Mouse (Mus musculus): ENCODE data around the gene Scrn1.
A peak's percentile ranks its signal among the peaks of the same experiment; 100 is the strongest.

The Scrn1 gene

DNA sequence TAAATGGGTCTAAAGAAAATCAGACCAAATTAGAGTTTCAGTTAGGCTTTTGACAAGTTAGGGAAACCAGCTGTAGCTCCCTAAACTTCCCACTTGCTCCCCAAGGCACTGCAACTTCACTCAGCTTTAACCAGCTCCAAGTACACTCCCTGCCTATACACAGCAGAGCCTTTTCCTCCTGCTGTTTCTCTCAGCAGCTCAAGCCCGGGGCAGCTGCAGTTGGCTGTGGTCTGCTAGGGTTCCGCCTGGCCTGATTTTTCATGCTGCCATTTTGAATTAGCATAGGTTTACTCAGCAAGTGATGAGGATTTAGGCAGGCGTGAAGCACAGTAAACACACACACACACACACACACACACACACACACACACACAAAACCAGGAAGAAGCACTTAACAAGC lies 1.3 kb downstream of the Scrn1 start:
- peak; percentile 63 to 72 for DNase-seq

DNA sequence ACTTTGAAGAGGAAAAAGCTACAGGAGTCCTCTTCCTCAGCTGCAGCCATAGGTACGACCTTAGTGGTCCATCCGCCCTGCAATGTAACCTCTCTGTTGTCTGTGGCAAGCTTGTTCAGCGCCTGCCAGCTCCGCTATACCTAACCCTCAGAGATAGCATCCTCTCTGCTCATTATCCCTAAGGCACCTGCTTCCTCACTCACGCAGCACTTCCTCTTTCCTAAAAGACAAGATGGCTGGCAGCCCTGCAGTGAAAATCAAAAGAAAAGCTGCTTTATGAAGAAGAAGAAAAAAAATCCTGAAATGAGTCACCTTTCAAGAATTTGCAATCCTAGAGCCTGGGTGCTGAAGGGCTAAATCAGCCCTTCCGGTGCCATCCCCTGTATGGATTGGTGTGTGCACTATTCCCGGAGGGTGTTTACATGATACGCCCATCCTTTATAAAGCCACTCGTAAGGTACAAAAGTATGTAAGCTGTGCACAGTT lies 1.7 kb downstream of the Scrn1 start:
- peak; percentile 54 to 60 for DNase-seq

DNA sequence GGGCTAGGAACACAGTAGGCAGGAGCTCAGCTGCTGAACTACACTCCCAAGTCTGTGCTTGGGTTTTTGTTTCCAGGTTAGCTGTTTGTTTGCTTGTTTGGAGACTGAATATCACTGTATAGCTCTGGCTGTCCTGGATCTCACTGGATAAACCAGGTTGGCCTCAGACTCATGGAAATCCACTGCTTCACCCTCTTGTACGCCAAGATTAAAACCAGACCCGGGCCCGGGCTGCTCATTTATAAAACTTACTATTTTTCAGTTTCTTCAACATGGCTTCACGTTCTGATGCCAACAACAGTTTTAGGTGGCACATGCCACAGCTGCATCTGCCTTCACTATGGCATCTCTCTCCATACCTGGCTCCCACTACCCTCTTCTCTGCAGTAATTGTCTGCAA lies 2.7 kb downstream of the Scrn1 start:
- peak; percentile 37 to 52 for DNase-seq

DNA sequence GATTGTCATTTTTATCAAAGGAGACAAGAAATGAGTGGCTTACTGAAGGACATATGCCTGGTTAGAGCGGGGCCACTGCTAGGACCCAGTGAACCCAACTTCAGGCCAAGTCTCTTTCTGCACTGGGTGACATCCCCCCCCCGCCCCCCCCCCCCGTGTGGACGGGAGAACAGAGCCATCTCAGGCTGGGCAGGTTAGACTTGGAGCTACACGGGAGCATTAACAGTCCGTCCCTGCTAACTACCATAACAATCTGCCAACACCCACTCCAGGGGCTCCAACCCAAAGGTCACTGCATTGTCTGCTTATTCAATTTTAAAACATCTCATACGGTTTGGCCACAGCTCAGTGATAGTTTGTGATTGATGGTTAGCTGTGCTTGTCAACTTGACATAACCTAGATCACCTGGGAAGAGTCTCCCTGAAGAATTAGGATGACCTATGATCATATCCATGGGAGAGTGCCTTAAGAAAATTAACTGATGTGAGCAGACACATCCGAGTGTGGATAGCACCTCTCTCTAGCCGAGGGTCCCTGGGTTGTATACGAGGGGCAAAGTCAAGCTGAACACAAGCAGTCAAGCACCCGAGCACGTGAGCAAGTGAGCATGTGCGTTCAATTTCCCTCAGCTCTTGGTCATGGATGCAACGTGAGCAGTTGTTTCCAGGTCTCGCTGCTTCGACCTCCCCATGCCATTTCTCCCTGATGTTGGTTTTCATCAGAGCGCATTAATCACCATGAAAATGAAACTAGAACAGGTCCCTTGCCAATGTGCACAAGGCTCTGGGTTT lies 4.1 kb downstream of the Scrn1 start:
- peak; percentile 45 to 48 for DNase-seq

DNA sequence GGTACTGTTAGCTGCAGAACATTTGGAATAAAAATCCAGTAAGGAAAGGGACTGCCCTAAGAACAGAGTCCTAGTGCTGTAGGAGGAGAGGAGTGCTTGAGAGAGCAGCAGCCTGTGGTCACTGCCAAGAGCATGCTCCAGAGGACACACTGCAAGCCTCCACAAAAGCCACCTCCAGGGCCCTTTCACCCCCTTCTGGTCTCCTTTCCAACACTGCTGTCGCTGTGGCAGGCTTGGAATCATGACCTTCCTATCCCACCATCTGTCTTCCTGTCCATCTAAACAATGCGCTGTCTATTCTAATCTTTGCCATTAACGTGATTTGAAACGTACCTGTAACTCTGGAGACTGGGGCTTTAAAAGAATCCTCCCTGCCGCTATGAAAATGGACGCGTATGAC lies 7.8 kb downstream of the Scrn1 start:
- DNase-seq, result peak; percentile 71 to 75

DNA sequence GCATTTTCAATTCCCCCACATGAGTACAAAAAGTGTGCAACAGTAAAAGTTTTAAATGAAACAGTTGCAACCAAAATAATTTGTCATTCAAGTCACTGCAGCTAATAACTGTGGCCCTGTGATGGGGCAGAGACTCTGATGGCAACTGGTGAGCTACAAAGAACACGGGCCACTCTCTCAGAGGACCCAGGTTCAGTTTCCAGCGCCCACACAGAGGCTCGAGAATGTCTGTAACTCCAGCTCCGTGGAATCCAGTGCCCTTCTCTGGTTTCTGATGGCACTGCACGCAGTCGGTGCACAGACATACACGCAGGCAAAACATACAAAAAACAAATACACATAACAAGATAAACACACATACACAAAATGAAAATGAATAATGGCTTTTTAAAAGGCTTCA lies 8.6 kb downstream of the Scrn1 start:
- DNase-seq, result peak in 1 of 2 experiments; percentile 18

DNA sequence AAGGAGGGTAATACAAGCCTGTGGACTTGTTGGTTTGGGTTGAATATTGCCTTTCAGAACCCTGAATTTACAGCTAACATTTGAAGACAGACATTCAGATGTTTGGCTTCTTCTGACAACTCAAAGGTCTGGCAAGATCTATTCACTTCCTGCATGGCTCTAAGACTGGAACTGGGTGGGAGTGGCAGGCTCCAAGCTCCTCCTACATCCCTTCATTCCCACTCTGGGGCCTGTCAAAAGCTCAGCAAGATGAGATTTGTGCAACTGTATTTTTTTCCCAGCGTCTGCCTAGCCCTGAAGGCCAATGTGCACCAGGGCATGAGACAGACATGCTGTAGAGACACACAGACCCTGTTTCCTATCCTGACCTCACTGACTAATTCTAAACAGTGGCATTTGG lies 10.5 kb downstream of the Scrn1 start:
- peak in 1 of 2 experiments; percentile 4 for DNase-seq

DNA sequence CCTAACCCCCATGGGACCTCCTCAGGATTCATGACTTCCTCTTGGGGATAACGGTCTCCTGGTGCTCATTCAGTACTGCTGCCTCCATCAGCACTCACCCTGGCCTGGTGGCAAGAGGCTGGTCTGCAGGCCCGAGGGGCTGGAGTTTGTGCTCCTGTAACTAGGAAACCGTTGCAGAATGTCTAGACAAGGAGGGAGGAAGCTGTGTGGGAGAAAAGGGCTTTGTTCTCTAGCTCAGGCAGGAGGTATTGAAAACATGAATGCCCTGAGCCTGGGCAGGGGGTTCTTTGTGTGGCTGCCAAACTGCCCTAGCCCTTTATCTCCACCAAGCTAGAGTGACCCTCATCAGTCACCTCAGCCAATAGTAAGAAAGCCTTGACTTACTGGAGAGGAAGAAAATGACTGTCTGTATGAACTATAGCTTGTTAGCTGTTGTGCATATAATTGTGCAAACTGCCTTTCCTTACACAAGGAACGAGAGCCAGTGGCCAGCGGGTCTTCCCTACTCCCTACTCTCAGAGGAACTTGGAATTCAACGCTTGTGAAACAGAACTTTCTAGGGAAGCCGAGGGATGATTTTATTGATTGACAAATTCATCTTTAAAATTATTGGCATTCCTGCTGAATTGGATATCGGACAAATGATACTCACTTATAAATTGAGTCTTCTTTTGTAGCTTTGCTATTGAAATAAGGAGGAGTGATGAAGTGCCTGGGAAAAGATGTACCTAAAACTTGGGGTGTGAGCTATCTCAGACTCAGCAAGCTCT lies 11.8 kb downstream of the Scrn1 start:
- peak; percentile 32 to 33 for DNase-seq

DNA sequence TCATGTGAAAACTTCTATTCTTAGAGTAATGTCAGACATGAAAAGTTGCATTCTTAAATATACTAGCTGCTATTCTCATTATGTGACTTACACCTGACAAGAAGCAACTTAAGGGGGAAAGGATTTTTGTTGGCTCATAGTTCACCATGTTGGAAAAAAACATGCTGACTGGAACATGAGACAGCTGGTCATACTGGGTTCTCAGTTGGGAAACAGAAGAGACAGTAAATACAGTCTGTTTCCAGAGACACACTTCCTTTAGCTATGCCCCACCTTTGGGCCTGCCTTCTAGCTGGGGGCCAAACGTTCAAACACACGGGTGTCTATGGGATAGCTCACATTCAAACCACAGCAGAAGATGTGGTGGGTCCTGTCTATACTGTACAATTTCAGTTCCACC lies 12.7 kb downstream of the Scrn1 start:
- peak; percentile 29 to 59 for DNase-seq

DNA sequence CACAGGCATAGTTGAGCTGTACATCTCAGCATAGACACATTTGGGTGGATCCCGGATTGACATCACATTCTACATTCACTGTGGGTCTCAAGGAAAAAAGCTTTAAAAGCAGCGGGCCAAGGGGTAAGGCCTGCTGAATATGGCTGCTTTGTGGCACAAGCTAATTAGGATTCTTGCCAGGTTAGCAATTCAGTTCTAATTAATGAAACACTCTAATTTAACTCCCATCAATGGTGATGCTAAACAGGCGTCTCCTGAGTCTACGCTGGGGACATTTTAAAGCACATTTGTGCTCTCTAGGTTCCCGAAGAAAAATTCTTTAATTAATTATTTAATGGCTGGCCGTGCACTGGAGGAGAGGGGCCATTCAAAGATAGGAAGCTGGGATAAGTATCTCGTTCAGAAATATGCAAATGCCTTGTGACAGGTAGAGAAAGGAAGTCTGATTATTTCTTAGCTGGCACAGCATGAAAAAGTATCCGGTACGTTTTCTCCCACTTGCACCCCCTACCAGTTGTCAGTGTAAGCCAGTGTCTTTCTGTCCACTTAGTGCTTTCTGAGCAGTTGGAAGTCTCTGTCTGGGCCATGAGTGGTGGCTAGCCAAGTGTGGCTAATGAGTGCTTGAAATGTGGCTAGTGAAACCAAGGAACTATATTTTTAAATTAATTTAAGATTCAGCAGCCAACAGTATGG lies 13.4 kb downstream of the Scrn1 start:
- DNase-seq, result peak; percentile 21 to 26

DNA sequence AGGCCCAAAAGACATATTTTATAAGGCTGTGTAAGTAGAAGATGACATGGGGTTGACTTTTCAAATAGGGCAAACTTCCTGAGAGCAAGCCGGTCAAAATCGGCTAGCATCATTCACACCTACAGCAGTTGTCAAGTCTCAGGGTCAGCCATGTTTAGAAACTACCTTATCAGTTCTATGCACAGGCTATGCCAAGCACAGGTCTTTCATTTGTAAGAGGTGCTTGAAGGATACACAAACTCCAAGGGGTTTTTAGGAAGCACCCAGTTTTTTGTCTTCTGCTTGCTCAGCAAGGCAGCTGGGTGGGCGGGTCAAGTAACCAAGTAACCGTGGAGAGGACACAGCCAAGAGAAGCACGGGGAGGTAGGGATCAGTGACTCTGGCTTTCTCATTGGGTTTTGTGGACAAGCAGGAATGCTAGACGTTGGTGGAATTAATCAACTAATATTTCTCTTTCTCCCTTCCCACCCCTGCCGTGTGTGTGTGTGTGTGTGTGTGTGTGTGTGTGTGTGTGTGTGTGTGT lies 15.4 kb downstream of the Scrn1 start:
- no peak for DNase-seq

DNA sequence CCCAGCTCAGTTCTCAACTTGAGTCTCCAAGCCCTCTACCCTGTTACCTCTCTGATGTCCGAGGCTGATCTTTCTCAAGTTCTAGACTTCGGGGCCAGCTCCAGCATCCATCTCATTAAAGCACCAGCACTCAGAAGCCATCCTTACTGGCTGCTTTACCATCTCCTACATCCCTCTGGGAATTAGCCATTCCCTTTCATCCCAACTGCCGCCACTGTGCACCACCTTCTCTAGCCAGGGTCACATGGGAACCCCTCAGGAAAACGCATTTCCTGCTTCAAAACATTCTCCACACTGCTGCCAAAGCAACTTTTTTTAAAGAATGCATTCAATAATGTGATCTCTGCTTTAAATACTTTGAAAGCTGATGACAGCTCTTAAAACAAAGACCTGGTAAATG lies 17.0 kb downstream of the Scrn1 start:
- DNase-seq, result no peak

DNA sequence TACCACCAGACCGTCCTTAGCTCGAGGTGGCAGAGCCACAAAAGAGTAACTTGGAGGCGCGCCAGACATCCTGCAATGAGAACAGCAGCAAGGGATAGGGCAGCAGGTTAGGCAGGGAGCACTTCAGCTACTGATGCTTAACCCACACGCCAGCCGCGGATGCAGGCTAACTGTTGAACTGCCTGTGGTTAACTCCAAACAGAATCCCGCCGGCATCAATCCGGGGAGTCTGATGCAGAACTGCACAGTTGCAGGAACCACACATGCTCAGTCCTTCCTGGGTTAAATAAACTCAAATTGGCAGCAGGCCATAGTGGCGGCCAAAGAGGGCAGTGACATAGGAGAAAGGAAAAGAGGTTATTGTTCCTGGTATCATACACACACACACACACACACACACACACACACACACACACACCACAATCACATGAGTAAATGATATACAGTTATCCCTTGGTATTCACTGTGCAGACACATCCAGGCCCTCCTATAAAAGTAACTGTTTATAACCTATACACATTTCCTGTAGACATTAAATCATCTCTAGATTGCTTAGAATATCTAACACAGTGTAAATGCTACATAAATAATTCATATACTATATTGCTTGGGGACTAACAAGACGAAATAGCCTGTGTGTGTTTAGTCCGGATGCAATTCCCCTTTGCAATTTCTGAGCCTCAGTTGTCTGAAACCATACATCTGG lies 17.8 kb downstream of the Scrn1 start:
- peak; percentile 73 to 85 for DNase-seq

DNA sequence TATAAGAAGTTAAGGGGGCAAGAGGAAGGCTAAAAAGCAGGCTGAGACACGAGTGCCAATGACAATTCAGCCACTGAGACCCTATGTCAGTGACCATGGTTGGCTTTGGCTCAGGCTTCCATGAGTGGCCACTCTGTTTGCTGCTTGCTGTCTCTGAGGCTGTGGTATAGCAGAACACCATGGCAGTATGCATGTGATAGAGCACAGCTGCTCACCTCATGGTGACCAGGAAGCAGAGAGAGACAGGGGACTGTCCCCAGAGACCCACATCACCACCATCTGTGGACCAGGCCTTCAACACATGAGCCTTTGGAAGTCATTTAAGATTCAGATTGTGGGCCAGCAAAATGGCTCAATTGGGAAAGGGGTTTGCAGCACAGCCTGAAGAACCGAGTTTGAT lies 22.6 kb downstream of the Scrn1 start:
- no peak for DNase-seq

DNA sequence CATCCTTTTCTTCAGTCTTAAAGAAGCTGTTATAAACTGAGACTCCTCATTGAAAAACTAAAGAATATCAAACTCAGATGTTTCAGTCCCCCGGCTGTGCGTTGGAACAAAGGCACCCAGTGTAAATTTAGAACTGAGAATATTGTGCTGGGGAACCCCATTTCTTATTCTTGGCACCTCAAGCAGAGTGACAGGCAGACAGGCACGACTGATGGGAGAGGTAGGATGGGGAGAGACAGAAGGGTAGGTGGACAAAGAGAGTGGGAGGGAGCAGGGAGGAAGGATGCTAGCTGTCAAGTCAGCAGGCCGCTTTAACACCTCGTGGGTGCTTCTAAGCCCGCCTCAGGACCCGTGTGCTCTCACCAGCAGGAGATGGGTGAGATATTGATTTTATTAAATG lies 23.5 kb downstream of the Scrn1 start:
- no peak for DNase-seq

DNA sequence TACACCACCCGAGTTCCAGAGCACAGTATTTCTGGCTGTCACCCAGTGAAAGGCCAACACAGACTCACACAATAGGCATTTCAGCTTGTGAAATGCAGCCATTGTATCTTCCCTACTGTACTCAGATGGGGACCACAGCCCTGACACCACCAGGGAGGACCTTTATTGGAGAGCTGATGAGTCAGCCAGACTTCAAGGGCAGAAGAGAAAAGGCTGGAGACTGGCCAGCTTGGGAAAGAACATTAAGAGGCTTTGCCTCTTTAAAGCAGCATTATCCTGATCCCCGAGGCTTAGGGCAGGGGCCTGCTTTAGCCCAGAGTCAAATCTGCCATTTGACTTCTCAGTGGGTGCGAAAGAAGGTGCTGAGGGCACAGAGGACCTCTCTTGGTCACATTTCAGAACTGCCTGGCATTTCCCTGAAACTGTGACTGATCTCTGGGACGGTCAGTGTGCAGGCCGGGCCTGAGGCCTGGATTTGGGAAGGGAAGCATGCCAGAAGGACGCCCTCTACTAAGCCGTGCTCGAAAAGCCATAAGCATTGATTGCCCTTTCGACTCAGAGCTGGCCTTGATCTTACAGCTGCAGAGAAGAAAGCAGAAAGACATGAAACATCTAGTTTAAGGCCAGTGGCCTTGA lies 25.9 kb downstream of the Scrn1 start:
- peak; percentile 57 to 66 for DNase-seq

DNA sequence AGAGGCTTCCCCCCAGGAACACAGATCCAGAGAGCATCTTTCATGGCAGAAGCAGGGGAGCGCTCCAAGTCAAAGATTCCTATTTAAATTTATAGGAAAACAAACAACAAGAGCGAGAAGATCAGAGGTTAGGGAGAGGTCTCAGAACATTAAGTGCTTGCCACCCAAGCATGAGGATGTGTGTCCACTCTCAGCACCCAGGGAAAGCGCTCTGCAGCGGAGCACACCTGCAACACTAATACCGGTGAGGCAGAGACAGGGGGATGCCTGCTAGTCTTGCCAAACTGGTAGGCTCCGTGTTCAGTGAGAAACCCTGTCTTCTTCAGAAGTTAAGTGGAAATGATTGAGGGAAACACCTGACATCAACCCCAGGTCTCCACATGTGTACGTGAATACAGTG lies 26.9 kb downstream of the Scrn1 start:
- DNase-seq, result no peak

DNA sequence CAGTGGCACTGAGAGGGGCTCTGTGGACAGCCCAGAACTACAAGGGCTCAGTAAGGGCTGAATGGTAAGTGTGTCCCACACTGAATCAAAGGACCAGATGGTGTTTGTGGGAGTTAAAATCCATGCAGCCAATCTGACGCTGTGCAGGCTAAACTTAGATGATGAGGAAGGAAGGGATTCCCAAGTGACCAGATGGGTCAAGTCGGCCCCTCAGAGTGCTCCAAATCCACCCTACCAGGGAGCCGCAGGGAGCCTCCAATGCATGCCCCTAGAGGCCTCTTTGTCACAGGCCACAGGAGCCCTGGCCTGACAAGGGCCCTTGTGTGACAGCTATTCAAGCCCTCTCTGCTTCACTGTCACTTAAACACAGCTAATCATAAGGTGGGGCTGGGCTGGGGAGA lies 27.5 kb downstream of the Scrn1 start:
- peak; percentile 79 to 83 for DNase-seq

DNA sequence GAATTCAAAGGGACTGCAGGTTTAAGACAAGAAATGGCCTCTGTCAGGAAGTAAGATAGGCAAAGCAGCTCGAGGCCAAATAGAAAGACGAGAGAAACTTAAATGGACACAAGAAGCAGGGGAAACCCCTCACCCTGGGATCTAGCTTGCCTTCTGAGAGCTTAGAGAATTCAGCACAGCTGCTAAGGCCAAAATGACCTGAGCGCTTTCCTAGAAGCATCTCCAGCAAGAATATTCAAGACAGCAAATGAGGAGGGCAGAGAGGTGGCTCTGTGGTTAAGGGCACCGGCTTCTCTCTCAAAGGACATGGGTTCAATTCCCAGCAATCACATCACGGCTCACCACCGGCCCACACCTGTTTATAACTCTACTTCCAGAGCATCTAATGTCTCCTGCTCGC lies 29.2 kb downstream of the Scrn1 start:
- no peak for DNase-seq

DNA sequence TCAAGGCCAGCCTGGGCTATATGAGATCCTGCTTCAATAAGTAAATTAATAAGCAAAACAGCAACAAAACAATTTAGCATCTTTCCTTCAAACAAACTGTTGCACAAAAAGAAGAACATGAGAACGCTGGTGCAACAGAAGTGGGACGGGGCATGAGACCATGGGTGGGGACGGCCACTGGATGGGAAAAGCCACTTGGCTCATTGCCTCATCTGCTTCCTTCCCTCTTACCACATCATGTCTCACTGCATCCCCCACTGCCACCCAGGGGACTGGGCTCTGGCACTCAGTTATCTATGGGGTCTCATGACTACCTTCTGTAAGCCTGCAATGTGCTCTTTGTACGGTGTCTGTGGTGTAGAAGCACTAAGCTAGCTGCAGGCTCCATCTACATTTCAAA lies 30.8 kb downstream of the Scrn1 start:
- no peak for DNase-seq

DNA sequence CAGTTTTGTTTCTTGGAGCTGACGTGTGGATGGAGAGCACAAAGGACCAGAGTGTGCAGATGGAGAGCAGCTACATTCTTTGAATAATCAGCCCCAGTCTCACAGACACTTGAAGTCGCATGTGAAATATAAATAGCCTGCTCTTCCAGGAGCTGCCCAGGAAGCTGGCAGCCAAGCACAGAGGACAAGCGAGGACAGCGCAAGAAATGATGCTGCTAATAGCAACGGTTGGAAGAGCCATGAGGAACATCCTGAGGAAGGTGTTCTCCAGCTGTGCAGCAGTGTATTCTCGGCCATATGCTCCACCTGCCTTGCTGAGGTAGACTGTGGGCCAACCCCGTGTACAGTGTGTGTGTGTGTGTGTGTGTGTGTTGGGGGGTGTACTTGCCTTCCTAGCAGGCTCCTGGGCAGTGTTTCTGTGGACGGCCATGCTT lies 35.2 kb downstream of the Scrn1 start:
- DNase-seq, result peak; percentile 73 to 78

DNA sequence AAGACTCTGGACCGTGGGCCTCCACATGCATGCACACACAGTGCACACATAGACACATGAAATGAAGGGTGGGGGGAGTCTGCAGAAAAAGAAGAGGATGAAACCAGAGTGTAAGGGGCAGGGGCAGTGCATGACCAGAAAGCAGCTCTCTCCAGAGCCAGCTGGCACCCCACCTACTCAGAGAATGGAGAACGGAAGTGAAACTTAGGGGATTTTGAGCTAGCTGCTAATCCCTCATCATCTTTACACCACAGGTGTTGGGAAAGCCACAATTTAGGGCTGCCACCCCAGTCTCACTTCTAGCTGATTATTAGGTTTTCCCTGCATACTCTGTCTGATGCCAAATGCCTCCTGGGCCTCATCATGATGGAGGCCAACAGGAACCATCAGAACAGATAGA lies 36.1 kb downstream of the Scrn1 start:
- no peak for DNase-seq

All from cerebellum, postnatal 25 days (tissue).